Mouse (Mus musculus) CH12F3 (cell line): ENCODE results near the gene Decr2.

Source experiments
- in situ Hi-C: fragments of 300-500 bp; cut with MboI; formaldehyde crosslinking; loops from 2 replicates; pipeline ENCODE4 v1.14.3; 2020; ENCODE audit warnings: low sequenced_read_pairs

The Decr2 gene

GRCm38 (mm10) chr17:26113181-26113948, 23.2 kb upstream of the Decr2 start, which contains the start of gene Tmem8:
Gene Tmem8, plus strand, starts transcription at chr17:26113299.
- in situ Hi-C loops: no loop called here

- in situ Hi-C loops: no loop called here
Observed at GRCm38 (mm10) chr17:26112751-26113150, 22.6 kb upstream of the Decr2 start.

GRCm38 (mm10) chr17:26111722-26112121, 21.6 kb upstream of the Decr2 start:
- in situ Hi-C loops: no loop called here

- in situ Hi-C loops: no loop called here
Observed at GRCm38 (mm10) chr17:26111024-26111423, 20.9 kb upstream of the Decr2 start.

- in situ Hi-C loops: no loop called here
Observed at GRCm38 (mm10) chr17:26110156-26110555, 20.0 kb upstream of the Decr2 start.

- in situ Hi-C loops: no loop called here
Observed at GRCm38 (mm10) chr17:26105619-26106018, 15.5 kb upstream of the Decr2 start.

- in situ Hi-C loops: no loop called here
Observed at GRCm38 (mm10) chr17:26101478-26101877, 11.3 kb upstream of the Decr2 start.

GRCm38 (mm10) chr17:26100166-26100565, 10.0 kb upstream of the Decr2 start:
- in situ Hi-C loops: no loop called here

- in situ Hi-C loops: loop anchor here (10.0 kb wide), 1 partner anchor 205 kb away; no protein-coding TSS in a partner anchor
Observed at GRCm38 (mm10) chr17:26099316-26099715, 9.2 kb upstream of the Decr2 start.

- in situ Hi-C loops: loop anchor here (10.0 kb wide), 1 partner anchor 204 kb away; no protein-coding TSS in a partner anchor
Observed at GRCm38 (mm10) chr17:26098461-26098860, 8.3 kb upstream of the Decr2 start.

GRCm38 (mm10) chr17:26095121-26095740, 5.1 kb upstream of the Decr2 start, which contains the start of gene Nme4:
Gene Nme4, minus strand, starts transcription at chr17:26095602.
- in situ Hi-C loops: loop anchor here (10.0 kb wide), 1 partner anchor 200 kb away; no protein-coding TSS in a partner anchor

- in situ Hi-C loops: loop anchor here (10.0 kb wide), 1 partner anchor 200 kb away; no protein-coding TSS in a partner anchor
Observed at GRCm38 (mm10) chr17:26094531-26095110, 4.5 kb upstream of the Decr2 start.

GRCm38 (mm10) chr17:26087059-26087564, 3.0 kb downstream of the Decr2 start:
- in situ Hi-C loops: no loop called here

- in situ Hi-C loops: no loop called here
Observed at GRCm38 (mm10) chr17:26080867-26081266, 9.3 kb downstream of the Decr2 start.

- in situ Hi-C loops: no loop called here
Observed at GRCm38 (mm10) chr17:26078851-26079250, 11.3 kb downstream of the Decr2 start.

- in situ Hi-C loops: no loop called here
Observed at GRCm38 (mm10) chr17:26075246-26075645, 14.9 kb downstream of the Decr2 start.

GRCm38 (mm10) chr17:26070136-26070535, 20.0 kb downstream of the Decr2 start:
- in situ Hi-C loops: no loop called here

- in situ Hi-C loops: no loop called here
Observed at GRCm38 (mm10) chr17:26068831-26069739, 21.1 kb downstream of the Decr2 start, which contains the start of gene Rab11fip3. Gene Rab11fip3, minus strand, starts transcription at chr17:26069555.

- in situ Hi-C loops: no loop called here
Observed at GRCm38 (mm10) chr17:26068024-26068830, 21.9 kb downstream of the Decr2 start.
